Mouse (Mus musculus) embryonic fibroblast, embryonic 13.5 days (primary cell): ENCODE data around the gene Gltpd2. TPM values are rescaled to one million over a fixed set of nuclear protein-coding genes. Genes with fewer than 3 reads are reported as not detected.

Source experiments
- H3K27ac ChIP-seq: 2 replicates; pipeline ENCODE4 v1.5.1; 2012; ENCODE audit warnings: low read length, control low read depth, inconsistent platforms; ENCODE audit not compliant: insufficient read depth
- H3K4me1 ChIP-seq: 2 replicates; pipeline ENCODE4 v1.6.1; 2011; ENCODE audit warnings: low read length; ENCODE audit not compliant: control insufficient read depth, insufficient read depth
- H3K4me3 ChIP-seq: 2 replicates; pipeline ENCODE4 v1.5.1; 2011; ENCODE audit warnings: mild to moderate bottlenecking, control low read depth, low read length; ENCODE audit not compliant: insufficient read depth
- CTCF ChIP-seq: IDR thresholded peaks from 2 replicates; pipeline ENCODE4 v1.5.1; 2011; ENCODE audit warnings: mild to moderate bottlenecking, control low read depth, low read length, moderate library complexity, borderline replicate concordance; ENCODE audit not compliant: insufficient read depth
- POLR2A ChIP-seq: IDR thresholded peaks from 2 replicates; pipeline ENCODE4 v1.6.1; 2011; ENCODE audit warnings: low read depth, mild to moderate bottlenecking, control low read depth, low read length, moderate library complexity
- polyA plus RNA-seq: library from polyadenylated mRNA; stranded (reverse); fragments of >200 nt; gene quantifications from 2 replicates; pipeline ENCODE4 v1.2.4, GENCODE M21; 2011; ENCODE audit warnings: low read depth; ENCODE audit not compliant: missing spikeins, insufficient read length

Gltpd2 gene
- polyA plus RNA-seq, 1 experiment, result not detected

- Histone ChIP-seq H3K4me1 (no peaks in the 10 kb centered on the region), H3K4me3 (peak within 1 kb of the TSS; percentile 68), H3K27ac (peak within 1 kb of the TSS; percentile 82)
- TF ChIP-seq CTCF, result no peak
- TF ChIP-seq POLR2A, result peak; percentile 56
Observed at GRCm38 (mm10) chr11:70562287-70562994, 43.4 kb downstream of the Gltpd2 start, which contains the start of gene Mink1. Mink1 (plus strand) TSS chr11:70562881.

GRCm38 (mm10) chr11:70562995-70563469, 44.0 kb downstream of the Gltpd2 start:
- no peaks in the 10 kb centered on the region for H3K4me1 ChIP-seq
- TF ChIP-seq CTCF (no peak), POLR2A (no peak)
- peak overlapping the region; percentile 68 for H3K4me3 ChIP-seq
- H3K27ac ChIP-seq, result no peak overlapping the region

GRCm38 (mm10) chr11:70563470-70564275, 44.7 kb downstream of the Gltpd2 start:
- H3K4me1 ChIP-seq, result no peaks in the 10 kb centered on the region
- H3K4me3 ChIP-seq, result peak overlapping the region; percentile 68
- no peak overlapping the region for H3K27ac ChIP-seq
- TF ChIP-seq CTCF, result no peak
- TF ChIP-seq POLR2A, result no peak

GRCm38 (mm10) chr11:70564276-70564873, 45.4 kb downstream of the Gltpd2 start:
- peak overlapping the region; percentile 68 for H3K4me3 ChIP-seq
- H3K27ac ChIP-seq, result no peak overlapping the region
- TF ChIP-seq POLR2A (no peak), CTCF (no peak)
- H3K4me1 ChIP-seq, result no peaks in the 10 kb centered on the region

- H3K4me3 ChIP-seq, result no peak overlapping the region
- H3K4me1 ChIP-seq, result no peaks in the 10 kb centered on the region; the same call in 1 of the 2 replicates
- no peak for TF ChIP-seq CTCF
- TF ChIP-seq POLR2A, result no peak
- no peak overlapping the region for H3K27ac ChIP-seq
Observed at GRCm38 (mm10) chr11:70566586-70566985, 47.6 kb downstream of the Gltpd2 start.

Other genes with a start within 250 kb of the Gltpd2 start
- gene Alox12e, start 196.6 kb upstream of the Gltpd2 start, polyA plus RNA-seq, result not detected in 2 replicates
- gene Alox15, start 167.2 kb upstream of the Gltpd2 start, polyA plus RNA-seq, result not detected in 2 replicates
- 24.3 and 27.5 TPM in 2 replicates for gene Pelp1, start 109.2 kb upstream of the Gltpd2 start, polyA plus RNA-seq
- 9.1 and 10.1 TPM in 2 replicates for gene Arrb2, start 86.6 kb upstream of the Gltpd2 start, polyA plus RNA-seq
- gene Med11, start 67.3 kb upstream of the Gltpd2 start, polyA plus RNA-seq, result 14.0 and 14.1 TPM in 2 replicates
- gene Zmynd15, start 59.8 kb upstream of the Gltpd2 start, polyA plus RNA-seq, result 0.19 and 0.20 TPM in 2 replicates
- gene Cxcl16, start 59.2 kb upstream of the Gltpd2 start, polyA plus RNA-seq, result 4.1 and 6.0 TPM in 2 replicates
- gene Tm4sf5, start 14.0 kb upstream of the Gltpd2 start, polyA plus RNA-seq, result not detected in 2 replicates
- 0.79 TPM in 1 of 2 replicates, not detected in the other for gene Vmo1, start 4.6 kb upstream of the Gltpd2 start, polyA plus RNA-seq
- 162 and 177 TPM in 2 replicates for gene Psmb6, start 6.2 kb downstream of the Gltpd2 start, polyA plus RNA-seq
- not detected in 2 replicates for gene Gm40193, start 13.7 kb downstream of the Gltpd2 start, polyA plus RNA-seq
- gene Pld2, start 20.9 kb downstream of the Gltpd2 start, polyA plus RNA-seq, result 19.7 and 23.3 TPM in 2 replicates
- gene Mink1, start 43.7 kb downstream of the Gltpd2 start, polyA plus RNA-seq, result 36.2 and 37.0 TPM in 2 replicates
- not detected in 2 replicates for gene 4930544D05Rik, start 96.7 kb downstream of the Gltpd2 start, polyA plus RNA-seq
- gene Chrne, start 100.0 kb downstream of the Gltpd2 start, polyA plus RNA-seq, result not detected in 2 replicates
- not detected in 2 replicates for gene Gp1ba, start 119.9 kb downstream of the Gltpd2 start, polyA plus RNA-seq
- 14.9 and 19.5 TPM in 2 replicates for gene Rnf167, start 128.0 kb downstream of the Gltpd2 start, polyA plus RNA-seq
- 75.9 and 81.1 TPM in 2 replicates for gene Slc25a11, start 128.3 kb downstream of the Gltpd2 start, polyA plus RNA-seq
- 1,131 and 1,278 TPM in 2 replicates for gene Pfn1, start 135.4 kb downstream of the Gltpd2 start, polyA plus RNA-seq
- gene Eno3, start 138.0 kb downstream of the Gltpd2 start, polyA plus RNA-seq, result 15.6 and 31.0 TPM in 2 replicates
- gene Spag7, start 150.2 kb downstream of the Gltpd2 start, polyA plus RNA-seq, result 91.1 and 106 TPM in 2 replicates
- gene Camta2, start 168.9 kb downstream of the Gltpd2 start, polyA plus RNA-seq, result 15.3 and 16.4 TPM in 2 replicates
- gene Inca1, start 181.0 kb downstream of the Gltpd2 start, polyA plus RNA-seq, result 1.2 and 2.4 TPM in 2 replicates
- gene Kif1c, start 181.4 kb downstream of the Gltpd2 start, polyA plus RNA-seq, result 88.5 and 112 TPM in 2 replicates
- 1.5 and 2.5 TPM in 2 replicates for gene Zfp3, start 245.0 kb downstream of the Gltpd2 start, polyA plus RNA-seq